Mouse (Mus musculus): ENCODE measurements around the gene Copz1. TPM values are rescaled to one million over a fixed set of nuclear protein-coding genes. Genes with fewer than 3 reads are reported as not detected.

Copz1 gene
- polyA plus RNA-seq (2014; fragmentation: Illumina TruSeq; extraction: RNeasy Lipid Tissue Mini Kit (QIAGEN cat#74804)) = 70.6 TPM

GRCm38 (mm10) chr15:103272419-103273279 is at the start of gene Copz1:
Copz1 (plus strand) TSS chr15:103272714.

GRCm38 (mm10) chr15:103239685-103240159 is 32.8 kb upstream of the Copz1 start, which contains the start of gene Cbx5:
Cbx5 (minus strand) TSS chr15:103239816.

GRCm38 (mm10) chr15:103240160-103241028 is 32.1 kb upstream of the Copz1 start, which contains the start of gene Hnrnpa1:
Hnrnpa1 (plus strand) TSS chr15:103240432.

GRCm38 (mm10) chr15:103257790-103258728 is 14.5 kb upstream of the Copz1 start, which contains the start of gene Nfe2:
Nfe2 (minus strand) TSS chr15:103258403.

DNA sequence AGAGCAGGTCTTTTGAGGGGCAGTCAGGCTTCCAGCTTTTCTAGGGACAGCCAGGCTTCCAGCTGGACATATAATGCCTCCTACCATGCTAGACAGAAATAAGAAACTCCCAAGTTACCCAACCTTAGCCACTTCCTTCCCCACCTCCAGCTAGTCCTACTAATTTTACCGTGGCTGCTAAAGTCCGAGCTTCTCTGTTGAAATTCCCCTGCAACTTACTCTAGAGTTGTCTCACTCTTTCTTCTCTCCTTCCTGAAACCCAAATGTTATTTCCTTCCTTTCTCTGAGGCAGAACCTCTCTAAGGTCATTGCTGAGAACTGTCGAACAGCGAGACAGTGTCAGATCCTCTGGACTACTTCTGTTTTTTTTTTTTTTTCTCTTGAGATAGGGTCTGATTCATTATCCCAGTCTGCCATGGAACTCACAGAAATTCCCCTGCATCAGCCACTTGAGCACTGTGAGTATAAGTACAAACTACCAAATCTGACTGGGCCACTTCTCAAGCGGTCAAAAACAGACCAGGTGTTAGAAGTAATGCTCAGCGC is 37.9 kb downstream of the Copz1 start, which contains the start of gene Gpr84:
Gpr84 (minus strand) TSS at position 248 of the 546 bp plus-strand sequence.

GRCm38 (mm10) chr15:103339961-103340337 is 67.4 kb downstream of the Copz1 start, which contains the start of gene Zfp385a:
Zfp385a (minus strand) TSS chr15:103340093.

Other genes with a start within 250 kb of the Copz1 start
- 15.2 TPM for gene Smug1, start 105.6 kb upstream of the Copz1 start, polyA plus RNA-seq (2014; fragmentation: Illumina TruSeq; extraction: RNeasy Lipid Tissue Mini Kit (QIAGEN cat#74804))
- 230 TPM for gene Cbx5, start 32.9 kb upstream of the Copz1 start, polyA plus RNA-seq (2014; fragmentation: Illumina TruSeq; extraction: RNeasy Lipid Tissue Mini Kit (QIAGEN cat#74804))
- gene Hnrnpa1, start 32.3 kb upstream of the Copz1 start, polyA plus RNA-seq (2014; fragmentation: Illumina TruSeq; extraction: RNeasy Lipid Tissue Mini Kit (QIAGEN cat#74804)) = 1,400 TPM
- not detected for gene Nfe2, start 14.3 kb upstream of the Copz1 start, polyA plus RNA-seq (2014; fragmentation: Illumina TruSeq; extraction: RNeasy Lipid Tissue Mini Kit (QIAGEN cat#74804))
- not detected for gene Gpr84, start 37.9 kb downstream of the Copz1 start, polyA plus RNA-seq (2014; fragmentation: Illumina TruSeq; extraction: RNeasy Lipid Tissue Mini Kit (QIAGEN cat#74804))
- not detected for gene Zfp385a, start 67.4 kb downstream of the Copz1 start, polyA plus RNA-seq (2014; fragmentation: Illumina TruSeq; extraction: RNeasy Lipid Tissue Mini Kit (QIAGEN cat#74804))
- 0.77 TPM for gene Itga5, start 94.0 kb downstream of the Copz1 start, polyA plus RNA-seq (2014; fragmentation: Illumina TruSeq; extraction: RNeasy Lipid Tissue Mini Kit (QIAGEN cat#74804))
- gene Gtsf1, start 157.8 kb downstream of the Copz1 start, polyA plus RNA-seq (2014; fragmentation: Illumina TruSeq; extraction: RNeasy Lipid Tissue Mini Kit (QIAGEN cat#74804)) = 9.7 TPM
- not detected for gene Gtsf2, start 175.8 kb downstream of the Copz1 start, polyA plus RNA-seq (2014; fragmentation: Illumina TruSeq; extraction: RNeasy Lipid Tissue Mini Kit (QIAGEN cat#74804))
- 7.7 TPM for gene Nckap1l, start 181.1 kb downstream of the Copz1 start, polyA plus RNA-seq (2014; fragmentation: Illumina TruSeq; extraction: RNeasy Lipid Tissue Mini Kit (QIAGEN cat#74804))
- 0.80 TPM for gene Pde1b, start 230.3 kb downstream of the Copz1 start, polyA plus RNA-seq (2014; fragmentation: Illumina TruSeq; extraction: RNeasy Lipid Tissue Mini Kit (QIAGEN cat#74804))

Measured in ovary, adult 10 weeks (tissue).